Mouse (Mus musculus) CH12.LX (cell line): ENCODE measurements at regions not wholly inside any gene's neighbourhood (a gene's known extent, or its start where the extent isn't known, plus 50 kb on each side); places are given as distances from the start of the nearest gene placed in this dataset.

ENCODE experiments used
- CTCF ChIP-seq, 2 experiments: IDR thresholded peaks in 1 of 2; conservative IDR thresholded peaks in 1 of 2; 2 replicates each; pipeline ENCODE4 v1.5.1; 2011 to 2012; ENCODE audit warnings: low read depth in 2 of 2, low read length in 2 of 2, improper control_type of control experiment in 1 of 2, inconsistent platforms in 1 of 2, mild to moderate bottlenecking in 1 of 2, moderate library complexity in 1 of 2
- EP300 ChIP-seq: IDR thresholded peaks from 2 replicates; pipeline ENCODE4 v1.6.1; 2011; ENCODE audit warnings: low read length, improper control_type of control experiment
- HCFC1 ChIP-seq: IDR thresholded peaks from 2 replicates; pipeline ENCODE4 v1.6.1; 2012; ENCODE audit warnings: low read depth, mild to moderate bottlenecking, inconsistent platforms, low read length, improper control_type of control experiment
- JUND ChIP-seq: conservative IDR thresholded peaks from 2 replicates; pipeline ENCODE4 v1.6.1; 2011; ENCODE audit warnings: low read depth, low read length, improper control_type of control experiment
- MAFK ChIP-seq: IDR thresholded peaks from 2 replicates; pipeline ENCODE4 v1.6.1; 2011; ENCODE audit warnings: low read length, improper control_type of control experiment; ENCODE audit not compliant: insufficient replicate concordance
- MXI1 ChIP-seq: IDR thresholded peaks from 2 replicates; pipeline ENCODE4 v1.6.1; 2011; ENCODE audit warnings: mild to moderate bottlenecking, low read depth, low read length, improper control_type of control experiment
- NRF1 ChIP-seq: IDR thresholded peaks from 2 replicates; pipeline ENCODE4 v1.6.1; 2014; ENCODE audit warnings: low read depth, mild to moderate bottlenecking, inconsistent platforms, low read length, improper control_type of control experiment, moderate library complexity
- TCF12 ChIP-seq: IDR thresholded peaks from 2 replicates; pipeline ENCODE4 v1.6.1; 2014; ENCODE audit warnings: low read depth, mild to moderate bottlenecking, inconsistent platforms, low read length, improper control_type of control experiment
- UBTF ChIP-seq: IDR thresholded peaks from 2 replicates; pipeline ENCODE4 v1.6.1; 2012; ENCODE audit warnings: low read depth, mild to moderate bottlenecking, inconsistent platforms, low read length, improper control_type of control experiment, moderate library complexity
- USF2 ChIP-seq: conservative IDR thresholded peaks from 2 replicates; pipeline ENCODE4 v1.6.1; 2011; ENCODE audit warnings: low read depth, low read length, improper control_type of control experiment
- ZKSCAN1 ChIP-seq: IDR thresholded peaks from 2 replicates; pipeline ENCODE4 v1.6.1; 2012; ENCODE audit warnings: low read depth, inconsistent platforms, low read length, improper control_type of control experiment, borderline replicate concordance

GRCm38 (mm10) chr16:3265351-3265750, 325.5 kb upstream of the Olfr161 start:
- TF ChIP-seq CTCF (conservative IDR thresholded peaks at IDR 0.05 in 1 of 2, IDR thresholded peaks at IDR 0.05 in 1 of 2; ENCODE audit: low read depth in 2 of 2, low read length in 2 of 2), result no peak
- no peak for TF ChIP-seq MAFK
- no peak for TF ChIP-seq TCF12
- TF ChIP-seq USF2, result no peak
- no peak for TF ChIP-seq MXI1
- TF ChIP-seq HCFC1, result no peak
- TF ChIP-seq NRF1, result no peak
- TF ChIP-seq EP300, result no peak
- TF ChIP-seq UBTF, result no peak
- no peak for TF ChIP-seq JUND
- TF ChIP-seq ZKSCAN1, result no peak
